Mouse (Mus musculus): ENCODE data around the gene Mag.

GRCm38 (mm10) chr7:30914732-30915131, at the start of gene Mag:
- TF ChIP-seq CTCF (IDR thresholded peaks at IDR 0.05; ENCODE audit: extremely low read depth, insufficient read depth, insufficient read length, insufficient replicate concordance) (no peak), POLR2A (IDR thresholded peaks at IDR 0.05; ENCODE audit: low read depth, low read length) (no peak)
